Mouse (Mus musculus): ENCODE measurements around the gene Rps21.

Rps21 gene

DNA sequence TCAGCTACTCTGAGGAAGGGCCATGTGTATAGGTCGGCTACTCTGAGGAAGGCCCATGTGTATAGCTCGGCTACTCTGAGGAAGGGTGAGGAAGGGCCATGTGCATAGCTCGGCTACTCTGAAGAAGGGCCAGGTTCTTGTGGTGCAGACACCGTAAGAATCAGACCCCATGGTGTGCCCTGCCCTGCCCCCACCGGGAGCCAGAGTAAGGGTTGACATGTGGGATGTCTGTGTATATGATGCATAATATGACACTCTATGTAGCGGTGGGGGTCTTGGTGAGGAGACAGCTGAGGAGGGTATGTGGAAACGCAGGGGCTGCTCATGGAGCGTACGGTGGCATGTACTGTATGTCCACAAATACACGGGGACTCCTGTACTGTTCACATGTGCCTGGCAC lies 12.2 kb downstream of the Rps21 start:
- TF ChIP-seq GATA4 (IDR thresholded peaks at IDR 0.05; ENCODE audit: insufficient replicate concordance, low read length): no peak

DNA sequence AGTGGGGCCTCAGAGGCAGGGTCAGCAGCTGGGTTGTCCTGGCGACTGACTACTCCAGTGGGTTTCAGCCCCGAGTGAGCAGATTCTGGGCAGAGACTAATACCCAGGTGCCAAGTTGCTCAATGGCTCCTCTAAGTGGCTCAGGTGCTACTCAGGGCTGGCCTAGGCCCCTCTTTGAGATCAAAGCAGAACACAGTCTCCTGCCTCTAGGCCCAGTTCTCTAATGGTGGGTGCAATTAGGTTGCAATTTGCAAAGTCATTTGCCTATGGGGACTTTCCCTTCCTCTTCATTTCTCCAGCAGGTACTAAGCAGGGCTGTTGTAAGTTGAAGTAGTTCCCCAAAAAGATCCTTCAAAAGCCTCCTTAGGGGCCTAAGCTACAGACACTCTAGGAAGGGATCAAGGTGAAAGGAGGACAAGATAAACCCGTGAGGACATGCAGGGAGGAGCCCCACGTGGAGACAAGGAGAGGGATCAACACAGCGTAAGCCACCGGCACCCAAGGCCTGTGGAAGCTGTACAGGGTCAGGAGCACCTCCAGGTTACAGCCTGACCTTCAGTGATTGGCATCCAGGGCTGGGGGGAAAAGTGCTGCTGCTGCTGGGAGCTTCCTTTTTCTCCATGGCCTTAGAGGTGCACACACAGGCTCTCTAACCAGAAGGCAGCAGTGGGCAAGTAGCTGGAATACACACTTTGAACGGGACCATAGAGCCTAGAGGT lies 13.5 kb downstream of the Rps21 start:
- no peak for TF ChIP-seq GATA4 (IDR thresholded peaks at IDR 0.05; ENCODE audit: insufficient replicate concordance, low read length)

DNA sequence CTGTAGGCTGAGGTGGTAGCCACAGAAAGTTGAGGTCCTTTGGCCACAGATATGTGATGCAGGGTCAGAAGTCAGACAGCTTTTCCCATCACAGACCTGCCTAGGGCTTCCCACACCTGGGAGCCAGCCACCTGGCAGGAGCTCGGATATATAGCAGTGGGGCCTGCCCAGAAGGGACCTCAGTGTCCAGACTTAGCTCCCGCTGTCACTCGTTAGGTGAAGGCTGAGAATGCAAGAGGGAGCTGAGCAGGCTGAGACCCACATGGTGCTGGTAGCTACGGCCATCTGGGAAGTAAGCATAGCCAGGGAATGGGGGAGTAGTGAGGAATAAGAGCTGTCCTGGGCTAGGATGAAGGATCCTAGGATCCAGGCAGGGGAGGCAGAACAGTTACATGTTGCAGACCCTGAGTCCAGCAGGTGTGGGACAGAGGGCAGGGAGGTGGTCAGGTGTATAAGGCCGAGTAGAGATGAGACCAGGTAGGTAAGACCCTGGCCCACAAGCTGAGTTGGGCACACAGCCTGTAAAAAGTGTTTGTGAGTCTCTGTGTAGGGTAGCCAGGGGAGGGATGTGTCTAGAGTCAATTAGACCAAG lies 14.7 kb downstream of the Rps21 start:
- no peak for TF ChIP-seq GATA4 (IDR thresholded peaks at IDR 0.05; ENCODE audit: insufficient replicate concordance, low read length)

DNA sequence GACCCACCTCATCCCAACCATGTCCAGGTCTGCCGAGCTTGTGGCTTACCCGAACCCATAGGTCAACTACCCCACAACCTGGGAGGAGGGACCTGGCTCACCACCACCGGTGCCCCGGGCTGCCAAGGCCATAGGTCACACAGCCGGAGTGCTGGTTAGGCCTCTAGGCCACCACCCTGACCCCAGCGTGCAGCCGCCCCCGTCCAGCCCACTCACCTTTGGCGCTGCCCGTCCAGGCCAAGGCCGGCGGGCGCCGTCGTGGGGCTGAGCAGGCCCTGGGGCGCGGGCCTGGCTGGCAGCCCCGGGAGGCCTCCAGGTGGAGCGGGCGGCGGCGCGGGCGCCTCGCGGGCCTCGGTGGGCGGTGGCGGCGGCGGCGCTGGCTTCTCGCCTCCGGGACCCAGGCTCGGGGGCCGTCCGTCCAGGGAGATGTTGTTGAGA lies 15.7 kb downstream of the Rps21 start:
- TF ChIP-seq GATA4 (IDR thresholded peaks at IDR 0.05; ENCODE audit: insufficient replicate concordance, low read length): no peak

DNA sequence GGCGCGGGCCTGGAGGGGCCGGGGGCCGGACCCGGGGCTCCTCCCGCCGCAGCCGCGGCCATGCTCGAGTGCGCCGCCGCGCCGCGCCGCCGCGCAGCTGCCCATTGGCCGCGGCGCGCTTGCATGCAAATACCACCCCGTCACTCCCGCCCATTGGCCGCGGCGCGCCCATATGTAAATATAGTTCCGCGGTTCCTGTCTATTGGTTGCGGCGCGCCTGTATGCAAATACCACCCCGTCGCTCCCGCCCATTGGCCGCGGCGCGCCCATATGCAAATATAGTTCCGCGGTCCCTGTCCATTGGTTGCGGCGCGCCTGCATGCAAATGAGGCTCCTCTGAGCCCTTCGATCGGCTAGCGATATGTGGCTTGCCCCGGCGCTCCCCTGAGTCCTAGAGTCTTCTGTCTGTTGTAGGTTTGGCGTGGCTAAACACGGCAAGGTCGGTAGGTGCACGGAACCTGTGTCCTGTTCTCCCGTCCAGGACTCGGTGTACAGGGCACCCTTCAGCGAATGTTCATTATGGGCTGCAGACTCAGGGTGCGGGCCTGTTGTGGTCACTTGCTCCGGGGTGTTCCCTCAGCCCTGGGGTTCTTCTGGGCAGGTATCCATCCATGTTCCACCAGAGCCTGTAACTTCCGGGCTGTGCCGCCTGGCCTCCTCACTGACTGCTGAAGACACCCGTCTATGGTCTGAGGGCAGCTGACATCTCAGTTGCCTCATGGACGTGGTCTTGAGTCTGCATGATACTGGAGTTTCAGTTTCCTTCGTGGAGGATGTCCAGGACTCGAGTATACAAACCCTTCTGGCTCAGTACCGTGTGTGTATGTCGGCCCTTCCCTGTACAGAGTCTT lies 16.4 kb downstream of the Rps21 start, which contains the start of gene Cables2:
Gene Cables2 (minus strand): TSS at position 103 of the 851 bp plus-strand sequence.
- no peak for TF ChIP-seq GATA4 (IDR thresholded peaks at IDR 0.05; ENCODE audit: insufficient replicate concordance, low read length)

DNA sequence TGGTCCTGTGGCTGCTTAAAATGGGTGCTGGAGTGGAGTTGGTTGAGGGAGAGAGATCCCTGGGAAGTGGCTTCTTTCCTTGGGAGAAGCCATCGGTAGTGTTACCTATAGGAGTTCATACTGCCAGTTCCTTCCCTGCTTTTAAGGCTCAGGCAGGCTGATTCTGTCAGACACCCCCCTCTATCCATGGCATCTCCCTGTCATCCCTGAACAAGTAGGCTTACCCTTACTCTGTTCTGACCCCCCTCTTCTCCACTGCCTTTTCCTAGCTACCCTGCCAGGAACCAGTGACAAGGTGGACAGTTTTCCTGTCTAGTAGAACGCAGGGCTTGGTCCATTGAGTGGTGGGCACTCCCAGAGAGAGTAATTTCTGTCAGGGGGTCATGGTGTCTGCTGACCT lies 17.3 kb downstream of the Rps21 start:
- no peak for TF ChIP-seq GATA4 (IDR thresholded peaks at IDR 0.05; ENCODE audit: insufficient replicate concordance, low read length)

DNA sequence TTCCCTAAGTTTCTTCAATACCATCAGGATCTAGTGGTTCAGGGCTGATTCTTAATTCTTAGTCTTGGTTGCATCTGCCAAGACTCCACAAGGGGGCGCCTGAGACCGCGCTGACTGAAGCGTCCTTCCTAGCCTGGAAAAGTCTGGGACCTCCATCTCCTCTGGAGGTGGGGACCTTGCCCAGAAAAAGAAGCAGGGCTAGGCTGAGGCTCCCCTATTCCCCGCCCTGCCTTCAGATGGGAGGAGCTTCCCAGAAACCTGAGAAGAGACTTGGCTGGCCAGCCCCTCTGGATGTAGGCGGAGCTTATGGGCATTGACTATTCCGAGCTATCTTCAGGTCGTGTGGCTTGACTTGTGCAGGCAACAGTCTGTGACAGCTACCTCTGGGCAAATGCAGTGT lies 18.7 kb downstream of the Rps21 start:
- TF ChIP-seq GATA4 (IDR thresholded peaks at IDR 0.05; ENCODE audit: insufficient replicate concordance, low read length): no peak

DNA sequence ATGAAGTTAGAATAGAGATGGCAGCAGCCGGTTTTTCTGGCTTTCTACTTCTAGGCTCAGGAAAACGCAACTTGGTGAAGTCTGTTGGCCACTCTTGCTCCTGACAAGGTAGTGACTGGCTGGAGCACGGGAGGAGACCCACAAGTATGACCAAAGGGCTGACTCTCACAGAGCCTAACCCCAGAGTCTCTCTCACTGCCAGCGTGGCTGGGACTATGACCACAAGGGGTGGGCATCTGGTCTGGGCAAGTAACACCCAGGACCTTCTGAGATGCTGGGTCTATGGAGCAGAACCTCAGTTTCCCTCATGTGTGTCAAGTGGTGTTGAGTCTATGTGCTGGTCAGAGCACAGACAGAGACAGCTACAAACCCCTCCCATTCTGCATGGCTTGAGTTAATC lies 19.2 kb downstream of the Rps21 start:
- no peak for TF ChIP-seq GATA4 (IDR thresholded peaks at IDR 0.05; ENCODE audit: insufficient replicate concordance, low read length)

DNA sequence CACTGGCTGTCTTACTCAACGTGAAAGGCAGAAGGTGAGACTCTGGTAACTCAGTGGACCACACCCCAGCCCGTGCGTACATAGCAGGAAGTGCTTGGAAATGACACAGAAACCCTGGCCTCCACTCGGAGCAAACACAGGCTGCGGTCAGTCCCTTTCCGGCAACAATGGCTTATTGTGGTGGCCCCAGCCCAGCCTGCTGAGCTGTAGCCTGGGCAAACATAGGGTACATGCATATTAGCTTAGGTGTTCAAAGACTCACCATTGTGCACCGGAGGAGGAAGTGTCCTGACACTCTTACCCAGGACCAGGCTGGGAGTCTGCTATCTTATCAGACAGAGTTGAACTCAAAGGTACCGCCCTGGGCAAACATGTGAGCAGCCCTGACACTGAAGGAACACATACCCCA lies 19.7 kb downstream of the Rps21 start:
- TF ChIP-seq GATA4 (IDR thresholded peaks at IDR 0.05; ENCODE audit: insufficient replicate concordance, low read length): no peak

DNA sequence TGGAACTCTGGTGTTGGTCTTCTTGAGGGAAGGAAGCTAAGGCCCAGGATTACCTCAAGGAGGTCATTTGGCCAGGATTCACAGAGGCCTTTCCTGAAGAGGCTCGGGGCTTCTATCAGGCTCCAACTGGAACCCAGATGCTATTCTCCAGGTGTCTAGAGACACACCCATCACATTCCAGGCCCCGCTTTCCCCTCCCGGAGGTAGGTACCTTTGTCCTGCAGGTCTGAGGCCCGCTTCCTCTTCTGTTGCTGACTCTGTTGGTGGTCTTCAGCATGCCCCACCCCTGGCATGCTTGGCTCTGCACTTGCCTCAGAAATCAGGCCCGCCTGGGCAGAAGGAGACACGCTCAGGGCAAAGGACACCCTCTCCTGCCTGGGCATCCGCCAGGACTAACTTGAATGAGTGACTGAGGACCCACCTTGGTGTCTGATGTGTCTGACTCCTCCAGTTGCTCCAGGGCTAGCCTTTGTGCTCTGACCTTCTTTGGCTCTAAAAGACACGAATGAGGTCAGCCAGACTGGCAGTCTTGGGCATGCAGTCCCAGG lies 20.7 kb downstream of the Rps21 start:
- no peak for TF ChIP-seq GATA4 (IDR thresholded peaks at IDR 0.05; ENCODE audit: insufficient replicate concordance, low read length)

DNA sequence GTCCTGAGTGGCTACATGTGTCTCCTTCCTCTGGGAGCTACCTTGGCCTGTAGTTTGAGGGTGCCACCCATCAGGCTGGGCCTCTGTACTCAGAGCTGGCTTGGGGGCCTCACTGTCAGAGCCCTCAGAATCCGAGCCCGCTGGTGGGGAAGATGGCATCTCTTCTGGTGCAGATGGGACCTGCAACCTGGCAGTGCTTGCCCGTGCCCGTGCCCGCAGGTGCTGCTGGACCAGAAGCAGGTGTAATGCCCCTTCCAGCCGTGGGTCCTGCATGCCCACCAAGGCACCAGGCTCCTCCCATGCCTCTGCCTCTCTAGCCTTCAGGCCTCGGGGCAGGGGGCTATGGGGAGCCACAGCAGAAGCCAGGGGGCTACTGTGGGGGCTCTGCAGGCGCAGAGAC lies 22.1 kb downstream of the Rps21 start:
- TF ChIP-seq GATA4 (IDR thresholded peaks at IDR 0.05; ENCODE audit: insufficient replicate concordance, low read length): no peak

DNA sequence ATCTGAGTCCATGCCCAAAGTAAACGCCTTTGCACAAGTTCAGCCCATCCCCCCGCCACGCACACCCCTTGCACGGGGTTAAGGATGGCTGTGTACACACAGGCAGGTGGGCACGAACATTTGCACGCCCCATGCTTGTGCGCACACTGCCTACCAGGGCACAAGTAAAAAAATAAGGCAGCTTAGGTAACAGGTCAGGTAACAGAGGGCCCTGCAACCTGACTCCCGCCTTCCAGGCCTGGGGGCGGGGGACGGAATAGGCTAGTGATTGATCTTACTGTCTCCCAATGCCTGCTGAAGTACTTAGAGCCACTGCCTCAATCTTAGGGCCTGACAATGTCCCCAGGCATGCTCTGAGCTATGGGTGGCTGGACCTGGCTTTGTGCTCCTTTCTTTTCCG lies 31.8 kb downstream of the Rps21 start:
- TF ChIP-seq GATA4 (IDR thresholded peaks at IDR 0.05; ENCODE audit: insufficient replicate concordance, low read length): no peak

DNA sequence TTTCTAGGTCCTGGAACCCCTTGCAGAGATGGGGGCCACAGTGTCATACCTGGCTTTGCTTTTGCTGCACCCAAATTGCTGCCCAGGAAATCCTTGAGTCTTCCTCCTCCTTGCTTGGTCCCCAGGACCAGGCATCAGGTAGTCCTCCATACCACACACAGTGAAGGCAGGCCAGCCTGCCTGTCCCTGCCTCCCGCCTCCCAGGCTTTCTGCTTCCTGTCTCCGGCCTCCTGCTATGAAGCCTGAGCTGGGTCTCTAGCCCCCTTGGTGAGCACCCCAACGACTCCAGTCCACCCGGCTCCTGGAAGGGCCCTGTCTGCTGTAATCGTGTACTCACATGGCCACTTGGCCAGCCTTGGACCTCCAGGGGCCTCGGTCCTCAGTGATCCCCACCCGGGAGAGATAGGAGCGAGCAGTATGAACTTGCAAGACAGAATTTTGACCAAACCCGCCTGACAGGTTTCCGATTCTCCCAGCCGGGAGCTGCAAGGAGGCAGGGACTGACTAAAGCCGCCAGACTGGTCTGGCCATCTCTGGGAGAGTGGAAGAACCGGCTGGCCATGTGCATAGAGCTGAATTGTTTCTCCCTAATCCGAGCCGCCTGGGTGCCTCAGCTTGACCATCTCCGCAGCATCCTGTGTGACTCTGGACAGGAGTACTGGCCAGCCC lies 32.4 kb downstream of the Rps21 start, which contains the start of gene Rbbp8nl:
Gene Rbbp8nl (minus strand): TSS at position 440 of the 669 bp plus-strand sequence.
- TF ChIP-seq GATA4 (IDR thresholded peaks at IDR 0.05; ENCODE audit: insufficient replicate concordance, low read length): no peak

DNA sequence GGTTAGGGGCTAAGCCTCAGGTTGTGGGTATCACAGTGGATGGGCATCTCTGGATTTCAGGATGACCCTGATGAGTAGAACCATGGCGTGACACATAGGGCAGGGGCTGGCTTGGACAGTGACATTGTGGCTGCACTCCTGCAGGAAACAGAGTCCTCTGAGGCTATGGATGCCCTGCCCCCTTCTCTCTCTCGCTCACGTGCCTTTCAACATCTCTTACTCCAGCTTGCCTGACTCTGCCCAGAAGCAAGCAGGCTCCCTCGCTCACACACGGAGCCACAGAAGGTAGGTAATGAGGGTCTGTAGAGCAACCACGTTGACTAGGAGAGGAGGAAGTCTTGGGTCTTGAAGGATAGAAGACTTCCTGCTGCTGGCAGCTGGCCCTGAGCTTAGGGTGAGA lies 33.3 kb downstream of the Rps21 start:
- TF ChIP-seq GATA4 (IDR thresholded peaks at IDR 0.05; ENCODE audit: insufficient replicate concordance, low read length): no peak

DNA sequence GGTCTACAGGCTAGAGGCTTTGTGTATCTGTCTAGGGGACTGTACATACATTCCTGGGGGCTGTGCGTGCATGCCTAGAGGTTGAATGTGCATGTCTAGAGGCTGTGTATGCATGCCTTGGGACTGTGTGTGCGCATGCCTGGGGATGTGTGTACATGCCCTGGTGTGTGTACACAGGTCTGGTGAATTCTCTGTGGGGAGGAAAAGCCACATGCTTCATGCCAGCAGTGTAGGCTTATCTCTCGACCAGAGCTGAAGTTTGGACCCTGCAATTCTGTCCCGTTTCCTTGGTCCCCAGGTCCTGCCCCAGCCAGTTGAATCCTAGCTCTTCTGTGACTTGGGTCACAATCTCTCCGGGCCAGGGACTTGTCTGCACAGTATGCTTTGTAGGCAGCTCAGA lies 34.4 kb downstream of the Rps21 start:
- TF ChIP-seq GATA4 (IDR thresholded peaks at IDR 0.05; ENCODE audit: insufficient replicate concordance, low read length): no peak

All from liver, adult (tissue).